Mouse (Mus musculus): ENCODE data around the gene Snd1.

DNA sequence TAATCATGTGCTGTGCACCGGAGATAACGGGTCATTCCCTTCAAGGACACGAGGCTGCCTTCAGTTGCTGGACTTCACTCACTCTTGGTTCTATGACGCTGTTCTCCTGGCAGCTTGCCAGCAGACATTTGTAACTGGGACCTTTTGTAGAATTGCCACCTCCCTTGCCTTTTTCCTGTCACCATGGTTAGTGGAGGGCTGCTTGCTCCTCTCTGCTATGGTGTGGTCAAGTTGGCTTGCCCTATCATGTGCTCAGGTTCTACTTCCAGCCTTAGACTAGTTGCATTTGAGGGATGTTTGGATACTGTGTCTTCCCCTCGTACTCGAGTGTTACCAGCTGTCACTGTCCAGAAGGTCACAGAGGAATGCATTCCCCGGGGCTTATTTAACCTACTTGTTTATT is 143.8 kb downstream of the Snd1 start:
- no peak for TF ChIP-seq CTCF (IDR thresholded peaks at IDR 0.05)
- TF ChIP-seq EP300 (IDR thresholded peaks at IDR 0.05), result 0 out of 2 replicates have a peak, but pooled peaks have one; percentile 11

Measured in lung, postnatal 0 days (tissue).